Mouse (Mus musculus) c-Kit-positive CD71-positive TER-119-negative erythroid progenitor cells, embryonic 14.5 days (primary cell): ENCODE measurements at regions not wholly inside any gene's neighbourhood (a gene's known extent, or its start where the extent isn't known, plus 50 kb on each side); places are given as distances from the start of the nearest gene placed in this dataset.
"Not testable (repeated sequence)": the region's sequence is repeated elsewhere in the genome, so short reads cannot be mapped to it uniquely, and the experiment has no call there.

ENCODE experiments used
- DNase-seq: peaks from one replicate; pipeline ENCODE4 v3.0.0-alpha.2; 2013; ENCODE audit warnings: low read depth

GRCm38 (mm10) chr16:51169294-51169693 is 578.3 kb upstream of the Ccdc54 start:
- no peak for DNase-seq

- no peak for DNase-seq
Observed at GRCm38 (mm10) chr16:51160768-51161167, 569.8 kb upstream of the Ccdc54 start.

GRCm38 (mm10) chr16:51138575-51138974 is 547.6 kb upstream of the Ccdc54 start:
- no peak for DNase-seq

- no peak for DNase-seq
Observed at GRCm38 (mm10) chr16:51119835-51120234, 528.9 kb upstream of the Ccdc54 start.

GRCm38 (mm10) chr16:51118365-51118764 is 527.4 kb upstream of the Ccdc54 start:
- DNase-seq, result peak; percentile 13

GRCm38 (mm10) chr16:51117836-51118235 is 526.9 kb upstream of the Ccdc54 start:
- no peak for DNase-seq

GRCm38 (mm10) chr16:51109864-51110263 is 518.9 kb upstream of the Ccdc54 start:
- no peak for DNase-seq

GRCm38 (mm10) chr16:51107421-51107820 is 516.5 kb upstream of the Ccdc54 start:
- DNase-seq, result no peak

- DNase-seq, result no peak
Observed at GRCm38 (mm10) chr16:51086556-51086955, 495.6 kb upstream of the Ccdc54 start.

GRCm38 (mm10) chr16:51080146-51080545 is 489.2 kb upstream of the Ccdc54 start:
- DNase-seq, result no peak

GRCm38 (mm10) chr16:51048650-51049049 is 457.7 kb upstream of the Ccdc54 start:
- DNase-seq, result no peak

- no peak for DNase-seq
Observed at GRCm38 (mm10) chr16:51048169-51048568, 457.2 kb upstream of the Ccdc54 start.

- DNase-seq, result no peak
Observed at GRCm38 (mm10) chr16:51041311-51041710, 450.4 kb upstream of the Ccdc54 start.

- no peak for DNase-seq
Observed at GRCm38 (mm10) chr16:51002876-51003275, 411.9 kb upstream of the Ccdc54 start.

- DNase-seq, result no peak
Observed at GRCm38 (mm10) chr16:50964395-50964794, 373.4 kb upstream of the Ccdc54 start.

GRCm38 (mm10) chr16:50944091-50944490 is 353.1 kb upstream of the Ccdc54 start:
- DNase-seq, result no peak

- DNase-seq, result not testable (repeated sequence)
Observed at GRCm38 (mm10) chr16:50943581-50943980, 352.6 kb upstream of the Ccdc54 start.

- no peak for DNase-seq
Observed at GRCm38 (mm10) chr16:50942291-50942690, 351.3 kb upstream of the Ccdc54 start.

GRCm38 (mm10) chr16:50939316-50939715 is 348.4 kb upstream of the Ccdc54 start:
- DNase-seq, result no peak

- DNase-seq, result no peak
Observed at GRCm38 (mm10) chr16:50907732-50908131, 316.8 kb upstream of the Ccdc54 start.

GRCm38 (mm10) chr16:50899151-50899550 is 308.2 kb upstream of the Ccdc54 start:
- DNase-seq, result no peak

- no peak for DNase-seq
Observed at GRCm38 (mm10) chr16:50877926-50878325, 287.0 kb upstream of the Ccdc54 start.

- no peak for DNase-seq
Observed at GRCm38 (mm10) chr16:50871318-50871717, 280.4 kb upstream of the Ccdc54 start.

GRCm38 (mm10) chr16:50863565-50863964 is 272.6 kb upstream of the Ccdc54 start:
- no peak for DNase-seq

GRCm38 (mm10) chr16:50859513-50859912 is 268.6 kb upstream of the Ccdc54 start:
- no peak for DNase-seq
